Mouse (Mus musculus): ENCODE results near the gene Siglece.

- no peak for TF ChIP-seq POLR2A (IDR thresholded peaks at IDR 0.05; ENCODE audit: borderline replicate concordance, insufficient read depth, low read length)
- TF ChIP-seq CTCF (IDR thresholded peaks at IDR 0.05; ENCODE audit: borderline replicate concordance, insufficient read depth, low read depth, low read length) = no peak
These were observed 30.2 kb upstream of the Siglece start, which contains the start of gene Klk14 for GRCm38 (mm10) chr7:43690118-43690517.

All from cerebellum, adult 2 months (tissue).